Mouse (Mus musculus): Measurements from ENCODE around the gene Malsu1.

DNA sequence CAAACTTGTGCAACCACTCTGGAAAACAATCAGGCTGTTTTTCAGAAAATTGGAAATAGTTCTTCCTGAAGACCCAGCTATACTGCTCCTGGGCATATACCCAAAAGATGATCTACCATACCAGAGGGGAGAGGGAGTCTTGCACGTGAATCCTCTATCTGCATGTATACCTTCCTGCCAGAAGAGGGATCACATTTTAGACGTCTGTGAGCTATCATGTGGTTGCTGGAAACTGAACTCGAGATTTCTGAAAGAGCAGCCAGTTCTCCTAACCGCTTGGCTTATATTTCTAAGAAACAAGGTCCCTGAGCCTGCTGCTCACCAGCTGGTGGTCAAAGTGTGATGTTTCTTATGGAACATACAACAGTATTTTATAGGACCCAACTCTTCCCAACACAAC is 5.2 kb upstream of the Malsu1 start:
- TF ChIP-seq POLR2A (IDR thresholded peaks at IDR 0.05; ENCODE audit: borderline replicate concordance, extremely low read depth, insufficient read depth, insufficient read length, poor library complexity, severe bottlenecking) = no peak
- no peak for TF ChIP-seq CTCF (IDR thresholded peaks at IDR 0.05; ENCODE audit: borderline replicate concordance, extremely low read depth, insufficient read depth, insufficient read length)

All from brain, embryonic 14.5 days (tissue).